Mouse (Mus musculus): Measurements from ENCODE around the gene Cib2. TPM values are rescaled to one million over a fixed set of nuclear protein-coding genes. Genes with fewer than 3 reads are reported as not detected.
"Not testable (repeated sequence)": the region's sequence is repeated elsewhere in the genome, so short reads cannot be mapped to it uniquely, and the experiment has no call there.

Gene Cib2
- polyA plus RNA-seq (2017; shearing (Covaris generic)), result 1 to 10 TPM in 1 of 3 experiments, under 1 TPM in 2; 0.55 to 4.9 (median 0.96) TPM

GRCm38 (mm10) chr9:54559771-54560471 lies at the start of gene Cib2:
Cib2 (minus strand) TSS chr9:54560218.
- ATAC-seq, result peak; percentile 75

- no peak for ATAC-seq
These were observed 44.9 kb upstream of the Cib2 start for GRCm38 (mm10) chr9:54604886-54605285.

GRCm38 (mm10) chr9:54604131-54604654 lies 44.2 kb upstream of the Cib2 start:
- ATAC-seq, result no peak

- peak; percentile 38 for ATAC-seq
These were observed 42.9 kb upstream of the Cib2 start for GRCm38 (mm10) chr9:54602916-54603315.

GRCm38 (mm10) chr9:54602386-54602785 lies 42.4 kb upstream of the Cib2 start:
- ATAC-seq, result no peak

GRCm38 (mm10) chr9:54596752-54597465 lies 36.9 kb upstream of the Cib2 start:
- no peak for ATAC-seq

GRCm38 (mm10) chr9:54593652-54594051 lies 33.6 kb upstream of the Cib2 start:
- ATAC-seq, result not testable (repeated sequence)

GRCm38 (mm10) chr9:54587863-54588262 lies 27.8 kb upstream of the Cib2 start:
- ATAC-seq, result no peak

- peak; percentile 98 for ATAC-seq
These were observed 26.4 kb upstream of the Cib2 start, which contains the start of gene Idh3a for GRCm38 (mm10) chr9:54586199-54587061. Idh3a (plus strand) TSS chr9:54586334.

GRCm38 (mm10) chr9:54585839-54586198 lies 25.8 kb upstream of the Cib2 start:
- peak; percentile 16 for ATAC-seq

GRCm38 (mm10) chr9:54584127-54584526 lies 24.1 kb upstream of the Cib2 start:
- not testable (repeated sequence) for ATAC-seq

- no peak for ATAC-seq
These were observed 23.7 kb upstream of the Cib2 start for GRCm38 (mm10) chr9:54583712-54584111.

GRCm38 (mm10) chr9:54571130-54571839 lies 11.3 kb upstream of the Cib2 start:
- ATAC-seq, result no peak

GRCm38 (mm10) chr9:54568732-54569131 lies 8.7 kb upstream of the Cib2 start:
- ATAC-seq, result no peak

GRCm38 (mm10) chr9:54566958-54567357 lies 6.9 kb upstream of the Cib2 start:
- ATAC-seq, result no peak

- ATAC-seq, result no peak
These were observed 998 bp upstream of the Cib2 start for GRCm38 (mm10) chr9:54560831-54561601.

- no peak for ATAC-seq
These were observed 1.3 kb downstream of the Cib2 start for GRCm38 (mm10) chr9:54558731-54559130.

GRCm38 (mm10) chr9:54555044-54555443 lies 5.0 kb downstream of the Cib2 start:
- ATAC-seq, result no peak

- no peak for ATAC-seq
These were observed 7.6 kb downstream of the Cib2 start for GRCm38 (mm10) chr9:54552409-54552808.

GRCm38 (mm10) chr9:54549433-54549832 lies 10.6 kb downstream of the Cib2 start:
- no peak for ATAC-seq

GRCm38 (mm10) chr9:54547536-54547935 lies 12.5 kb downstream of the Cib2 start:
- no peak for ATAC-seq
